Mouse (Mus musculus) limb, embryonic 10.5 days (tissue): ENCODE measurements around the gene Btbd8. TPM values are rescaled to one million over a fixed set of nuclear protein-coding genes. Genes with fewer than 3 reads are reported as not detected.

ENCODE experiments used
- DNase-seq: peaks from one replicate; pipeline ENCODE4 v3.0.0-alpha.2; 2017; ENCODE audit warnings: low spot score
- H3K27ac ChIP-seq: fragments of 300-500 bp; sonication (generic); 2 replicates; pipeline ENCODE4 v1.5.1; 2016; ENCODE audit warnings: mild to moderate bottlenecking
- H3K27me3 ChIP-seq: fragments of 300-500 bp; sonication (generic); 2 replicates; pipeline ENCODE4 v1.6.1; 2016; ENCODE audit warnings: low read depth, mild to moderate bottlenecking; ENCODE audit not compliant: poor library complexity, severe bottlenecking
- H3K36me3 ChIP-seq: fragments of 300-500 bp; sonication (generic); 2 replicates; pipeline ENCODE4 v1.6.1; 2016; ENCODE audit warnings: mild to moderate bottlenecking, moderate library complexity
- H3K4me1 ChIP-seq: fragments of 300-500 bp; sonication (generic); 2 replicates; pipeline ENCODE4 v1.6.1; 2016
- H3K4me3 ChIP-seq: fragments of 300-500 bp; sonication (generic); 2 replicates; pipeline ENCODE4 v1.5.1; 2016; ENCODE audit warnings: mild to moderate bottlenecking, moderate library complexity
- H3K9me3 ChIP-seq: fragments of 300-500 bp; sonication (generic); replicated peaks from 2 replicates; pipeline ENCODE4 v1.6.1; 2016; ENCODE audit warnings: mild to moderate bottlenecking
- WGBS: fragments of 180-500 bp; shearing (Covaris S2); methylation state at CpG from one replicate; pipeline ENCODE4 v1.1.7; 2016; 5-methylcytosine and 5-hydroxymethylcytosine counted together
- polyA plus RNA-seq: library from polyadenylated mRNA; unstranded; fragments of >200 nt; fragmentation: Nextera tagmentation; extraction: Ambion mirVana; gene quantifications from 2 replicates; pipeline ENCODE4 v1.2.1, GENCODE M21; 2016

Gene Btbd8
- polyA plus RNA-seq, 1 experiment from 2014 or later = 4.0 TPM

DNA sequence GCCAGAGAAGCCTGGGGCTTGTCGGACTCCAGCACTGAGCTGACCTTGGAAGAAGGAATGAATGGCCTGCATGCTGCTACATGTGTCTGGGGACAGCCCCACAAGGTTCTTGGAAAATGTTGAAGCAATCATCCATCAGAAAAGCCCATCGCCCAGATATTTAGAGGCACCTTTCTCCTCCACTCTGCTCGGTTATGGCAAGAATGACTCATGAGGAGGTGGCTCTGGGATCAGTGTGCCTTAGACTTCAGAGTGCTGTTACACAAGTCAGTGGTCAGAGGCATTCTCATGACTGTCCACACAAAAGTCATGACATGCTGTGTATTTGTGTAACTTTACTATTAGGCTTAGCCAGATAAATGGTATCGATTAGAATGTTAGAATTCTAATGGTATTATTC lies 29.3 kb downstream of the Btbd8 start:
- DNase-seq = no peak
- no peak overlapping the region for H3K4me3 ChIP-seq
- 83% methylated on average over 4 of the region's 4 CpGs for WGBS
- H3K9me3 ChIP-seq = no peaks in the 10 kb centered on the region
- H3K36me3 ChIP-seq = peaks cover 4% of the 10 kb centered on the region; the same call in 1 of the 2 replicates
- no peak overlapping the region for H3K27ac ChIP-seq
- no peaks in the 10 kb centered on the region; the same call in 1 of the 2 replicates for H3K4me1 ChIP-seq
- no peaks in the 10 kb centered on the region for H3K27me3 ChIP-seq

DNA sequence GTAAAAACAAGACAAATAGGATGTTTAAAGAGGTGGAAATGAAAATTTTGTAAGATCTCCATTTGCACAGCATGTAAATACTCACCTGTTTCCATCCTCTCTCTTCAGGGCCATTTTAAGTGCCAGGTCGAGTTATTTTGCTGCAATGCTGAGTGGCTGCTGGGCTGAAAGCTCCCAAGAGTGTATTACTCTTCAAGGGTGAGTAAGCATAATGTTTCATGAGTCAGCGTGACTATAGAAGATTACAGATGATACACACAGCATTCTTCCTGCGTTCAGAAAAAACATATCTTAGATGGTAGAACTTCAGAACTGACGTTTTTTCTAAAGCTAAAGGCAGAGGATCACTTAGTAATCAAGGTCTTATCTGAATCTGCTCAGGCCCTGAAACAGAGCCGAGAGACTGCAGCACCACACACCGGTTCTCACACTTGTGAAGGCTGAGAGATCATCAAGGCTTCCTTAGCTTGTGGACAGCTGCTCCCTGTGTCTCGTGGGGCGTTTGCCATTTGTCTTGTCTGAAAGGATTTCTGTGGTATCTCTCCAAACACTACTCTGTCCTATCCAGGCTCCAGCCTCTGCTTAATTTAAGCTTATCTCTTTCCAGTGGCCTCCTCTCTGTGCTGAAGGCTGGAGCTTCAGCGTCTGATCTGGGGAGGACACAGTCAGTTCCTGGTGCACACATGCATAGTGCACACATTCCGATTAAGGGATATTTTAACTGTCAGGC lies 33.0 kb downstream of the Btbd8 start:
- 83% methylated on average over 10 of the region's 10 CpGs for WGBS
- H3K27me3 ChIP-seq = no peaks in the 10 kb centered on the region
- no peak for DNase-seq
- peaks cover 12% of the 10 kb centered on the region; the same call in 1 of the 2 replicates for H3K36me3 ChIP-seq
- no peak overlapping the region for H3K27ac ChIP-seq
- H3K9me3 ChIP-seq = no peaks in the 10 kb centered on the region
- H3K4me3 ChIP-seq = no peak overlapping the region
- no peaks in the 10 kb centered on the region; the same call in 1 of the 2 replicates for H3K4me1 ChIP-seq

DNA sequence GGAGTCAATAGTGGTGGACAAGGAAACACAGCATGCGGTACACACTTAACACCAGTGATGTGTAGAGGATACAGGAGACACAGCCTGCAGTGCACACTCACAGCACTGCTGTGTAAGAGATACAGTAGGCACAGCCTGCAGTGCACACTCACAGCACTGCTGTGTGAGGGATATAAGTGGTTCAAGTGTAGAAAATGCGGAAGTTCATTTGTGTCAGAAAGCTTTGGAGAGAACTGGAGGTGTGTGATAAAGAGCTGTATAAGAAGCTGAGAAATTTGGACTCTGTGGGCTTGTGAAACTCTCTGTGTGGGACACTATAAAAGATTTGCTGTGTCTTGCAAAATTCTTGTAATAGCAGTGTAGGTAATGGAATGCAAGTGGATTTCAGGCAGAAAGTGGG lies 42.4 kb downstream of the Btbd8 start:
- no peak overlapping the region for H3K27ac ChIP-seq
- 93% methylated on average over 2 of the region's 2 CpGs for WGBS
- H3K4me3 ChIP-seq = no peak overlapping the region
- H3K27me3 ChIP-seq = no peaks in the 10 kb centered on the region
- no peaks in the 10 kb centered on the region for H3K4me1 ChIP-seq
- H3K9me3 ChIP-seq = no peaks in the 10 kb centered on the region
- H3K36me3 ChIP-seq = peaks cover 3% of the 10 kb centered on the region; the same call in 1 of the 2 replicates
- DNase-seq = no peak

DNA sequence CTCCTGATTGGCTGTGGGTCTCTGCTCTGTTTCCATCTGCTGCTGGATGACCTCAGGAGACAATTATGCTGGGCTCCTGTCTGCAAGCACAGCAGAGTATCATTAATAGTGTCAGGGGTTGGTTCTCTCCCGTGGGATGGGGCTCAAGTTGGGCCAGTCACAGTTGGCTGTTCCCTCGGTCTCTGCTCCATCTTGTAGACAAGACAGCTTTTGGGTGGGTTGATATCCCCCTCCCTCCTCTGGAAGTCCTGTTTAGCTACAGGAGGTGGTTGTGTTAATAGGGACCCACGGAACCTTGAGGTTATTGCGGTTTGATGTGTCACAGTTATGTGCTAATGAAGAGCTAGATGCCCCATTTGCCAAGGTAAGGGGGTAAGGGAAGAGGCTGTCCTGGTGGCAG lies 51.2 kb downstream of the Btbd8 start:
- Histone ChIP-seq H3K9me3 (no peaks in the 10 kb centered on the region), H3K27ac (no peak overlapping the region), H3K4me3 (no peak overlapping the region), H3K4me1 (no peaks in the 10 kb centered on the region), H3K36me3 (peaks cover 2% of the 10 kb centered on the region; the same call in 1 of the 2 replicates), H3K27me3 (no peaks in the 10 kb centered on the region)
- 74% methylated on average over 4 of the region's 4 CpGs for WGBS
- no peak for DNase-seq

DNA sequence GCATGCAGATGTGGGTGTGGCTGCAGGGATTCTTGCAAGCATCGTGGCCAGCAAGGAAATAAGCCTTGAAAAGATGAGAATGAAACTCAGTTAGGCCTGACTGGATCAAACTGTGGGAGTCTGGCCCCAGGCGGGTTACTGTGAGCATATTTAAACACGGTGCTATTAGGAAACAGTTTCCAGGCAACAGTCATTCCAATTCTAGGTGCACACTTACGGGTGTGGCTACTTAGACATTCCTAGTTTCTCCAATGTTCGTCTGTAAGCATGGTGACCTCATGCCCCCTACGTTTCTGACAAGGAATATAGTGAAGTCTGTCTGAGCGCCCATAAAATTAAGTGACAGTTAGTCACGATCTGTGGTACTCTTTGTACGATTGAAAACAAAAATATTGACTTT lies 53.2 kb downstream of the Btbd8 start:
- Histone ChIP-seq H3K9me3 (no peaks in the 10 kb centered on the region), H3K36me3 (peaks cover 8% of the 10 kb centered on the region), H3K4me3 (no peak overlapping the region), H3K4me1 (no peaks in the 10 kb centered on the region), H3K27me3 (no peaks in the 10 kb centered on the region), H3K27ac (no peak overlapping the region)
- DNase-seq = no peak
- 84% methylated on average over 9 of the region's 9 CpGs for WGBS

DNA sequence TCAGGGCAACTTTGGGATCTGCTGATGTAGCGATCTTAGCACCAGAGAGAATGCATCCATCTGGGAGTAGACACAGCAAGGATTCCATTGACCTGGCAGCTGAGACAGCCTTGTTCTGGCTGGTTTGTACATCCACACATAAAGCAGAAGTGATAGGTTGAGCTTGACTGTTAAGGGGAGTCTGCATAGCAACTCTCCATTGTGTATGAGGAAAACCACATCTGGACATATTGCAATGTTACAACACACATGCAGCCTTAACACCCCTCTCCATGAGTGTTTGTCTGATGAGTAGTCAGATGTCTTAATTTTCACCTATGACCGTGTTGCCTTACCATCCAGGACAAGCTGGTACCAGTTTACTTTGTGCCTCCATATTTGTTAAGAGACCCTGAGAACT lies 54.7 kb downstream of the Btbd8 start:
- peaks cover 8% of the 10 kb centered on the region for H3K36me3 ChIP-seq
- H3K4me3 ChIP-seq = no peak overlapping the region
- 92% methylated on average over 2 of the region's 2 CpGs for WGBS
- peaks cover 1% of the 10 kb centered on the region; the same call in 1 of the 2 replicates for H3K4me1 ChIP-seq
- no peaks in the 10 kb centered on the region for H3K9me3 ChIP-seq
- H3K27ac ChIP-seq = no peak overlapping the region
- no peak for DNase-seq
- H3K27me3 ChIP-seq = no peaks in the 10 kb centered on the region

DNA sequence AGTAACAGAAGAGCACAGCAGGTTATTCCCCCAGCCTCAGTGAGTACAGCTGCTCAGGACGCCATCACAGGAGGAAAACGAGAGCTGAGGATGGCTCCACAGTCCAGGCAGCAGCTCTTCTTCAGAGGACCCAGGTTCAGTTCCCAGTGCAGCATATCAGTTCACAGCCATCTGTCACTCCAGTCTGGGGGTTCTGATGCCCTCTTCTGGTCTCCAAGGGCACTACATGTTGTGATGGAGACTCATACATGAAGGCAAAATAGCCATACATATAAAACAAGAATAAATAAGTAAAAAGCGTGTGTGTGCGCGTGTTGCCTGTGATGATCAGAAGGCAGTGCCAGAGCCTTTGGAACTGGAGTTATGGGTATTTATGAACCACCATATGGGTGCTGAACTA lies 57.0 kb downstream of the Btbd8 start:
- Histone ChIP-seq H3K4me3 (no peak overlapping the region), H3K27me3 (no peaks in the 10 kb centered on the region), H3K36me3 (peaks cover 8% of the 10 kb centered on the region), H3K9me3 (no peaks in the 10 kb centered on the region), H3K27ac (no peak overlapping the region), H3K4me1 (peaks cover 10% of the 10 kb centered on the region)
- no peak for DNase-seq
- WGBS = 96% methylated on average over 5 of the region's 5 CpGs

DNA sequence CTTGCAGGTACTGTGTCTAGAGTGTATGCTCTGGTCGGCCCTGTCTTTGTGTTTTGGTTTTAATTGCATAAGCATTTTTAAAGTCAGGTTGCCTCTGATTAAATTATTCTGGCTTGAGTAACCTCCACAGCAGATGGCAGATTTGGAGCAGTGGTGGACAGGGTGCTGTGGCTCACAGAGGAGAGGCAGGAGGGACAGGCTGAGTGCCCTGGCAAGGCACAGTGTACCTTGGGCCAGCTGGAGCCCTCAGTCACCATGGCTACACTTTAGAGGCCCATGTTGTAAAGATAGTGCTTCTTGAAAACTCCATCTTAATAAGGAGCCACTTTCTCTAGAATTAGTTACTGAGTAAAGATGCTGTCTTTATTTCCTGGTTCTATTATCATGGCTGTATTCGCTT lies 58.2 kb downstream of the Btbd8 start:
- Histone ChIP-seq H3K27me3 (no peaks in the 10 kb centered on the region), H3K4me3 (no peak overlapping the region), H3K9me3 (no peaks in the 10 kb centered on the region), H3K4me1 (peaks cover 10% of the 10 kb centered on the region), H3K27ac (no peak overlapping the region), H3K36me3 (peaks cover 8% of the 10 kb centered on the region)
- DNase-seq = no peak
- WGBS = 89% methylated on average over 2 of the region's 2 CpGs

DNA sequence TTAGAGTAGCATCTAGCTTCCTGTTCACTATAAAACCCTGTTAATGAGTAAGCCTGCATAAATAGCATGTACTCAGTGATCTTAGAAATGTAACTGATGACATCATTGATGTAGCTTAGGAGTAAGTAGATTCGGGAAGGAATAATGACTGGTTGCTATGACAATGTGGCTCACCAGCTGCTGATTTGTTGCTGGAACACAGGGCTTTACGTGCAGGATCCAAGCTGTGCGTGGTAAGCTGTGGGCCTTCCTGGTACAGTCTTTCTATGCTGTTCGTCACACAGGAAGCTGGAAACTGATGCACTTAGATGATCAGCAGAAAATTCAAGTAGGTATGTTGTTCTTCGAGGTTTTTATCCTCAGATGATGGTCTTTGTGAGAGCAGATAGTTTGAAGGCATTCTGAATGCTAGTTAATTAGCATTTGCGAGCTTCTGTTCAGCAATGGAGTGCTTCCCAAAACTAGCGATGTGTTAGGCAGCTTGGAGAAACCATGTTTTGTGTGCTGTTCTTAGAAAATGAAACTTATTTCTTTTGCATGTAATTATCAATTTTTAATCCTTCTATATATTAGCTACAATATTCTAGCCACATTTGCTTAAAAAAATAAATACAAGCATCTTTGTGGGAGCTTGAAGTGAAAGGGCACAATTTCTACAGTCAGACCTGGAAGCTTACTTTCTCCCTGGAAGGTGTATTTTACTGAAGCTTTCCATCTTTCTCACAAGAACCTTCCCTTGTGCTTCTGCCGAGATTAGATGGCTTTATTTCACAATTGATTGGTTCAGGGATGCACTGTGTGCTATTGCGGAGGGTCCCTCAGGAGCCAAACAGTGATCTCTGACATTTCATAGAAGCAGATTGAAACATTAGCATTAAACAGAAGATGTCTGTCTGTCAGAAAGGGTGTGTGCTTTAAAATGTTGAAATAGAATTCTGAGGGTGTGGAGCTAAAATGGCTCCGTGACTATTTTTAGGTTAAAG lies 60.0 kb downstream of the Btbd8 start:
- H3K9me3 ChIP-seq = no peaks in the 10 kb centered on the region
- WGBS = 81% methylated on average over 10 of the region's 10 CpGs
- peaks cover 10% of the 10 kb centered on the region for H3K4me1 ChIP-seq
- H3K27me3 ChIP-seq = no peaks in the 10 kb centered on the region
- no peak for DNase-seq
- no peak overlapping the region for H3K27ac ChIP-seq
- no peak overlapping the region for H3K4me3 ChIP-seq
- peaks cover 6% of the 10 kb centered on the region for H3K36me3 ChIP-seq

DNA sequence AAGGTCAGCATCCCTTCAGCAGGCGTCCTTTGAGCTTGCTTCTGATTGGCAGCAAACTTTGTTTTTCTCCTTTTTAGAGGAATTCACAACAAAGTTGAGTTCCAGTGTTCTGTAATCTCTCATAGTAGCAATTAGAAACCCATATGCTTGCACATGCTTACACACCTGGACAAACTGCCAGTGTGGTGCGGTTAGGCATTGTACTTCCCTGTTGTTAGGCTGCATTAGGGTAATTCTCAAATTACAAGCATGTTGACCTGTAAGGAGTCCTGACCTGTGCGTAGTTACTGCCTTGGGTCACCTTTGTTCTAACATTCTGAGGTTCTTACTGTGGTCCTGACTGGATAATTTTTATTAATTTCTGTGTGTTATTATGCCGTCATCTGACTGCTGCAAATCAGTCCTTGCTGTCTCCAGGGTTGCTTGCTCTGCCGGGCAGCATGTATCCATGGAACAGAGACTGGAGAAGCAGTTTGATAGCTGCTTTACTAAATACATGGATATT lies 61.1 kb downstream of the Btbd8 start:
- Histone ChIP-seq H3K9me3 (no peaks in the 10 kb centered on the region), H3K36me3 (peaks cover 9% of the 10 kb centered on the region), H3K4me1 (peaks cover 10% of the 10 kb centered on the region), H3K27me3 (no peaks in the 10 kb centered on the region), H3K27ac (no peak overlapping the region), H3K4me3 (no peak overlapping the region)
- WGBS = 66% methylated on average over 5 of the region's 5 CpGs
- DNase-seq = no peak

DNA sequence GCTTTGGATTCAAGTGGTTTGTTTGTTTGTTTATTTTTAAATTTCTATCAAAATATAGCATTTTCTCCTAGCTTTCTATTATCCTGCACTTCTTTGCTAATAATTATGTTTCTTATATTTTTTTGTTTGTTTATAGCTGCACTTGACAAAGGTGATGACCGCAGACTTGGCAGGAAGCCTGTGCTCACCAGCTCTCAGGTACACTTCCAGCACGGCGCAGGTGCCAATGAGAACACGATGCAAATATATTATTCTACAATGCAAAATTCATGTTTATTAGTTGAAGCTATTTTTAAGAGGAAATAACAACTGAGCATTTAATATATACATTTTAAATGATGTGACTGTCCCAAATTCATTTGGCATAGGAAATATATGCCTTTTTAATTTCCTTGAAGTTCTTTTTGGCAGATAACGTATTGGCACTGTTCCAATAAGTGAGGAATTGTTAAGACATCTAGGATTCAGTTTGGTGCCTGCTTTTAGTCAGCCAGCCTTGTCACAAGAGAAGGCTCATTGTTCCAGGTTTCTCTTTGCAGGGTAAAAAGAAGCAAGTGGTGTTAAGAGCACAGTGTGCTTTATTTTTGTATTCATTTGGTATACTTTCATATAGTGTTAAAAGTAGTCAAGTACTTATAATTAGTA lies 62.2 kb downstream of the Btbd8 start:
- 0 out of 2 replicates have a peak, but pooled peaks cover 4% of the 10 kb centered on the region for H3K36me3 ChIP-seq
- H3K4me3 ChIP-seq = no peak overlapping the region
- H3K27me3 ChIP-seq = no peaks in the 10 kb centered on the region
- H3K27ac ChIP-seq = no peak overlapping the region
- WGBS = 95% methylated on average over 5 of the region's 5 CpGs
- H3K9me3 ChIP-seq = no peaks in the 10 kb centered on the region
- DNase-seq = no peak
- H3K4me1 ChIP-seq = peaks cover 10% of the 10 kb centered on the region

DNA sequence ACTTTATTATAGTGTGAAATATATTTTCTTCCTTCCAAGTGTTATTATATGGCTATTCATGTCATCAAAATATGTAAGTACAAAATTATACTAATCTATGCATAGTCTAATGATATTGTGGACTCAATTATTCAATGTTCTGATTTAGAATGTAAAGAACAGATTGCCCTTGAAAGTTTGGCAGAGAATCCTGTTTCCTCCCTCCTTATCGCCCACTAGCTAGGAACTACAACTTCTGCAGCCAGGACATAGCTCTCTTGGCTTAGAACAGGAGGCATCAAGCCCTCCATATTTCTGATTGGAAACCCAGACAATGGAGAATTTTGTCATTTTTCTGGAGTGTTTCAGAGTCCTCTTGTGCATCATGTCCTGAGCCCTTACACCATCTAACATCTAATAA lies 62.9 kb downstream of the Btbd8 start:
- 0 out of 2 replicates have a peak, but pooled peaks cover 4% of the 10 kb centered on the region for H3K36me3 ChIP-seq
- no peak overlapping the region for H3K4me3 ChIP-seq
- no peak overlapping the region for H3K27ac ChIP-seq
- WGBS = 92% methylated on average over 1 of the region's 1 CpGs
- H3K9me3 ChIP-seq = no peaks in the 10 kb centered on the region
- no peak for DNase-seq
- peaks cover 10% of the 10 kb centered on the region for H3K4me1 ChIP-seq
- H3K27me3 ChIP-seq = no peaks in the 10 kb centered on the region
